Mouse (Mus musculus): Measurements from ENCODE around the gene Sh3bp5.

DNA sequence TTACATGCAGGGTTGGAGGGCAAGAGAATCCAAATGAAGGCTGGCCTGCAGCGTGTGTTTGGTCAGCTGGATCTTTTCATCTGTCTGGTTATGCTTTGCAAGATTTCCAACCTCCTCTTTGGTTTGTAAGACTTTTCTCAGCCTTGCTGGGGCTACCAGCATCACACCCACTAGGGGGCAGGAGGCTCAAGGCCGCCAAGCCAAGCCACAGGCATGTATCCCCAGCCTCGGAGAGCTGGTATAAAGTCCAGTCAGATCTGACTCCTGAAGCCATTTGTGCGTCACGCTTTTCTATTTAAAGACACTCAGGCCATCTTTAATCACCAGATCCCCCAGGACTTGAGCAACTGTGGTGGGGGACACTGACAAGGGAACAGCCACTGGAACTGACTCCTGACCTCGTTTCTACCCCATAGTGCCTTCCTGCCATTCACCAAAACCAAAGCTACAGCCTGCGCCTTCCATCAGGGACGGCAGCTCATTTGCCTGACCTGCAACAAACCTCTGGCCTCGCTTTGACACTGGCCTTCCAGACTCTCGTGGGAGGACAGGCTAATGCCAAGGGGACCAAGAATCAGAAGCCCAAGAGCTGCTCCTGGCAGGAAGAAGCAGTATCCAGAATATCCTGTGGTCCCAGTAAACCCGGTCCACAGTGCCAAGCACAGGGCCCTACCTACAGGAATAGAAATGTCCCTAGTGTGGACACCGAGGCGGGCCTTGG lies 49.7 kb downstream of the Sh3bp5 start:
- TF ChIP-seq MAFK (IDR thresholded peaks at IDR 0.05; ENCODE audit: insufficient read depth, low read depth, low read length) (no peak), ZNF384 (IDR thresholded peaks at IDR 0.05; ENCODE audit: low read depth, low read length) (no peak)

Data from ES-E14 (cell line).